Mouse (Mus musculus) brain, embryonic 14.5 days (tissue): ENCODE measurements around the gene Vwc2l. TPM values are rescaled to one million over a fixed set of nuclear protein-coding genes. Genes with fewer than 3 reads are reported as not detected.

Experiments used
- DNase-seq: peaks from one replicate; pipeline ENCODE4 v3.0.0-alpha.2; 2011; ENCODE audit warnings: low read depth
- CTCF ChIP-seq: fragments of 200-500 bp; IDR thresholded peaks from 2 replicates; pipeline ENCODE4 v1.5.1; 2012; ENCODE audit warnings: inconsistent platforms, mild to moderate bottlenecking, moderate library complexity, borderline replicate concordance; ENCODE audit not compliant: insufficient read depth, insufficient read length; ENCODE audit errors: extremely low read depth
- POLR2A ChIP-seq: fragments of 200-500 bp; IDR thresholded peaks from 2 replicates; pipeline ENCODE4 v1.6.1; 2012; ENCODE audit warnings: mild to moderate bottlenecking, inconsistent platforms, borderline replicate concordance; ENCODE audit not compliant: poor library complexity, insufficient read depth, insufficient read length, severe bottlenecking; ENCODE audit errors: extremely low read depth
- polyA plus RNA-seq: library from polyadenylated mRNA; depleted of rRNA; stranded (reverse); fragments of >200 nt; gene quantifications from 2 replicates; pipeline ENCODE4 v1.2.3, GENCODE M21; 2012

The Vwc2l gene
- polyA plus RNA-seq, 1 experiment = 5.2 TPM

GRCm38 (mm10) chr1:70845276-70845675 is 119.8 kb downstream of the Vwc2l start:
- no peak for DNase-seq
- TF ChIP-seq POLR2A (no peak), CTCF (no peak)

- TF ChIP-seq POLR2A = no peak
- TF ChIP-seq CTCF = no peak
- peak; percentile 75 for DNase-seq
These were observed 126.3 kb downstream of the Vwc2l start for GRCm38 (mm10) chr1:70851633-70852390.

GRCm38 (mm10) chr1:70853446-70853845 is 127.9 kb downstream of the Vwc2l start:
- TF ChIP-seq CTCF (no peak), POLR2A (no peak)
- peak; percentile 75 for DNase-seq

- DNase-seq = peak; percentile 66
These were observed 130.4 kb downstream of the Vwc2l start for GRCm38 (mm10) chr1:70855912-70856311.

GRCm38 (mm10) chr1:70861672-70862071 is 136.2 kb downstream of the Vwc2l start:
- no peak for TF ChIP-seq POLR2A
- peak; percentile 67 for DNase-seq

More at GRCm38 (mm10) chr1:70855912-70856311, 130.4 kb downstream of the Vwc2l start:
- TF ChIP-seq POLR2A = no peak
- no peak for TF ChIP-seq CTCF

GRCm38 (mm10) chr1:70866137-70866536 is 140.6 kb downstream of the Vwc2l start:
- TF ChIP-seq CTCF (no peak), POLR2A (no peak)
- DNase-seq = peak; percentile 64

GRCm38 (mm10) chr1:70880496-70880895 is 155.0 kb downstream of the Vwc2l start:
- TF ChIP-seq POLR2A (no peak), CTCF (no peak)
- DNase-seq = no peak

- TF ChIP-seq CTCF = no peak
These were observed 155.8 kb downstream of the Vwc2l start for GRCm38 (mm10) chr1:70881269-70881668.

GRCm38 (mm10) chr1:70884156-70884555 is 158.6 kb downstream of the Vwc2l start:
- DNase-seq = peak; percentile 68
- TF ChIP-seq CTCF (no peak), POLR2A (no peak)

More at GRCm38 (mm10) chr1:70881269-70881668, 155.8 kb downstream of the Vwc2l start:
- peak; percentile 52 for DNase-seq

- no peak for DNase-seq
- TF ChIP-seq POLR2A = no peak
- TF ChIP-seq CTCF = no peak
These were observed 176.8 kb downstream of the Vwc2l start for GRCm38 (mm10) chr1:70902311-70902710.

- TF ChIP-seq CTCF (no peak), POLR2A (no peak)
- DNase-seq = peak; percentile 31
These were observed 181.9 kb downstream of the Vwc2l start for GRCm38 (mm10) chr1:70907366-70907765.

GRCm38 (mm10) chr1:70911235-70911634 is 185.7 kb downstream of the Vwc2l start:
- TF ChIP-seq POLR2A (no peak), CTCF (no peak)

GRCm38 (mm10) chr1:70913071-70913470 is 187.6 kb downstream of the Vwc2l start:
- DNase-seq = peak; percentile 26
- TF ChIP-seq CTCF = no peak
- TF ChIP-seq POLR2A = no peak

More at GRCm38 (mm10) chr1:70911235-70911634, 185.7 kb downstream of the Vwc2l start:
- no peak for DNase-seq

- no peak for TF ChIP-seq POLR2A
- DNase-seq = no peak
These were observed 192.9 kb downstream of the Vwc2l start for GRCm38 (mm10) chr1:70918173-70919036.

GRCm38 (mm10) chr1:70933016-70933415 is 207.5 kb downstream of the Vwc2l start:
- TF ChIP-seq CTCF (no peak), POLR2A (no peak)

More at GRCm38 (mm10) chr1:70933016-70933415, 207.5 kb downstream of the Vwc2l start:
- no peak for DNase-seq
